Mouse (Mus musculus) CH12.LX (cell line): ENCODE results near the gene Dnajc4. TPM values are rescaled to one million over a fixed set of nuclear protein-coding genes. Genes with fewer than 3 reads are reported as not detected.

ENCODE experiments used
- DNase-seq: peaks from one replicate; pipeline ENCODE4 v3.0.0-alpha.2; 2013; ENCODE audit errors: extremely low read depth
- H3K27ac ChIP-seq: 2 replicates; pipeline ENCODE4 v1.5.1; 2012; ENCODE audit warnings: low read depth, mild to moderate bottlenecking, control low read depth, moderate library complexity; ENCODE audit not compliant: insufficient read depth
- H3K27me3 ChIP-seq: replicated peaks from 2 replicates; pipeline ENCODE3; 2012; ENCODE audit warnings: inconsistent platforms
- H3K36me3 ChIP-seq, 2 experiments: replicated peaks in 1 of 2; 2 replicates each; pipeline versions ENCODE3 to v1.6.1; 2012; ENCODE audit warnings: inconsistent platforms in 1 of 2, low read length in 1 of 2, mild to moderate bottlenecking in 1 of 2, mixed read lengths in 1 of 2, moderate library complexity in 1 of 2; ENCODE audit not compliant: control insufficient read depth in 1 of 2, insufficient read depth in 1 of 2
- H3K4me1 ChIP-seq, 2 experiments: 2 replicates each; pipeline ENCODE4 v1.6.1; 2012; ENCODE audit warnings: inconsistent platforms in 1 of 2, moderate library complexity in 1 of 2; ENCODE audit not compliant: insufficient read depth in 2 of 2, control insufficient read depth in 1 of 2
- H3K4me2 ChIP-seq: 2 replicates; pipeline ENCODE4 v1.6.1; 2012; ENCODE audit warnings: low read depth, mild to moderate bottlenecking, control low read depth; ENCODE audit not compliant: poor library complexity, insufficient read depth, severe bottlenecking
- H3K4me3 ChIP-seq, 3 experiments: fragments of 150-350 bp in 1 of 3; sonication (generic) in 1 of 3; replicated peaks in 1 of 3; 2 replicates each; pipeline versions ENCODE3 to v1.5.1; 2011 to 2012; ENCODE audit warnings: low read depth in 2 of 3, low read length in 2 of 3, mild to moderate bottlenecking in 2 of 3, moderate library complexity in 2 of 3, control low read depth in 1 of 3, improper control_type of control experiment in 1 of 3, inconsistent platforms in 1 of 3, mixed read lengths in 1 of 3; ENCODE audit not compliant: poor library complexity in 1 of 3
- H3K79me2 ChIP-seq: replicated peaks from 2 replicates; pipeline ENCODE4 v1.6.1; 2012; ENCODE audit warnings: mild to moderate bottlenecking, moderate library complexity; ENCODE audit not compliant: control insufficient read depth, poor library complexity, insufficient read depth, severe bottlenecking; ENCODE audit errors: extremely low read depth
- H3K9ac ChIP-seq: 2 replicates; pipeline ENCODE4 v1.6.1; 2012; ENCODE audit warnings: low read depth, mild to moderate bottlenecking, control low read depth, moderate library complexity; ENCODE audit not compliant: insufficient read depth
- H3K9me3 ChIP-seq: replicated peaks from 2 replicates; pipeline ENCODE3; 2012; ENCODE audit warnings: low read length, inconsistent platforms, mixed read lengths
- CHD1 ChIP-seq: IDR thresholded peaks from 2 replicates; pipeline ENCODE4 v1.6.1; 2012; ENCODE audit warnings: low read depth, low read length, improper control_type of control experiment, inconsistent platforms
- CHD2 ChIP-seq: IDR thresholded peaks from 2 replicates; pipeline ENCODE4 v1.6.1; 2011; ENCODE audit warnings: low read length, improper control_type of control experiment
- CTCF ChIP-seq, 2 experiments: IDR thresholded peaks in 1 of 2; conservative IDR thresholded peaks in 1 of 2; 2 replicates each; pipeline ENCODE4 v1.5.1; 2011 to 2012; ENCODE audit warnings: low read depth in 2 of 2, low read length in 2 of 2, improper control_type of control experiment in 1 of 2, inconsistent platforms in 1 of 2, mild to moderate bottlenecking in 1 of 2, moderate library complexity in 1 of 2
- E2F4 ChIP-seq: IDR thresholded peaks from 2 replicates; pipeline ENCODE4 v1.6.1; 2011; ENCODE audit warnings: low read depth, low read length, improper control_type of control experiment; ENCODE audit not compliant: insufficient replicate concordance
- ELF1 ChIP-seq: IDR thresholded peaks from 2 replicates; pipeline ENCODE4 v1.6.1; 2014; ENCODE audit warnings: low read depth, mild to moderate bottlenecking, inconsistent platforms, low read length, improper control_type of control experiment
- GABPA ChIP-seq: IDR thresholded peaks from 2 replicates; pipeline ENCODE4 v1.6.1; 2012; ENCODE audit warnings: low read depth, low read length, improper control_type of control experiment, inconsistent platforms; ENCODE audit not compliant: insufficient replicate concordance
- HCFC1 ChIP-seq: IDR thresholded peaks from 2 replicates; pipeline ENCODE4 v1.6.1; 2012; ENCODE audit warnings: low read depth, mild to moderate bottlenecking, inconsistent platforms, low read length, improper control_type of control experiment
- IRF4 ChIP-seq: IDR thresholded peaks from 2 replicates; pipeline ENCODE4 v1.6.1; 2014; ENCODE audit warnings: low read depth, mild to moderate bottlenecking, inconsistent platforms, low read length, improper control_type of control experiment
- JUN ChIP-seq: IDR thresholded peaks from 2 replicates; pipeline ENCODE4 v1.6.1; 2011; ENCODE audit warnings: low read depth, mild to moderate bottlenecking, low read length, improper control_type of control experiment, moderate library complexity; ENCODE audit not compliant: insufficient read depth
- JUND ChIP-seq: conservative IDR thresholded peaks from 2 replicates; pipeline ENCODE4 v1.6.1; 2011; ENCODE audit warnings: low read depth, low read length, improper control_type of control experiment
- MAFK ChIP-seq: IDR thresholded peaks from 2 replicates; pipeline ENCODE4 v1.6.1; 2011; ENCODE audit warnings: low read length, improper control_type of control experiment; ENCODE audit not compliant: insufficient replicate concordance
- MAX ChIP-seq: IDR thresholded peaks from 2 replicates; pipeline ENCODE4 v1.6.1; 2011; ENCODE audit warnings: low read length, improper control_type of control experiment
- MEF2A ChIP-seq: IDR thresholded peaks from 2 replicates; pipeline ENCODE4 v1.6.1; 2014; ENCODE audit warnings: low read depth, mild to moderate bottlenecking, inconsistent platforms, low read length, improper control_type of control experiment, borderline replicate concordance
- POLR2A ChIP-seq: IDR thresholded peaks from 2 replicates; pipeline ENCODE4 v1.6.1; 2011; ENCODE audit warnings: low read depth, mild to moderate bottlenecking, improper control_type of control experiment, low read length
- POLR2AphosphoS2 ChIP-seq: IDR thresholded peaks from 2 replicates; pipeline ENCODE4 v1.6.1; 2011; ENCODE audit warnings: low read depth, low read length, improper control_type of control experiment
- RAD21 ChIP-seq: IDR thresholded peaks from 2 replicates; pipeline ENCODE4 v1.6.1; 2011; ENCODE audit warnings: low read depth, mild to moderate bottlenecking, low read length, improper control_type of control experiment, moderate library complexity
- RCOR1 ChIP-seq: conservative IDR thresholded peaks from 2 replicates; pipeline ENCODE4 v1.6.1; 2012; ENCODE audit warnings: low read depth, mild to moderate bottlenecking, inconsistent platforms, low read length, improper control_type of control experiment
- SIN3A ChIP-seq: IDR thresholded peaks from 2 replicates; pipeline ENCODE4 v1.6.1; 2012; ENCODE audit warnings: low read length, improper control_type of control experiment, inconsistent platforms
- TBP ChIP-seq: conservative IDR thresholded peaks from 2 replicates; pipeline ENCODE4 v1.6.1; 2011; ENCODE audit warnings: low read depth, low read length, improper control_type of control experiment
- TCF12 ChIP-seq: IDR thresholded peaks from 2 replicates; pipeline ENCODE4 v1.6.1; 2014; ENCODE audit warnings: low read depth, mild to moderate bottlenecking, inconsistent platforms, low read length, improper control_type of control experiment
- UBTF ChIP-seq: IDR thresholded peaks from 2 replicates; pipeline ENCODE4 v1.6.1; 2012; ENCODE audit warnings: low read depth, mild to moderate bottlenecking, inconsistent platforms, low read length, improper control_type of control experiment, moderate library complexity
- USF2 ChIP-seq: conservative IDR thresholded peaks from 2 replicates; pipeline ENCODE4 v1.6.1; 2011; ENCODE audit warnings: low read depth, low read length, improper control_type of control experiment
- ZC3H11A ChIP-seq: IDR thresholded peaks from 2 replicates; pipeline ENCODE4 v1.6.1; 2012; ENCODE audit warnings: low read depth, mild to moderate bottlenecking, inconsistent platforms, low read length, improper control_type of control experiment
- ZKSCAN1 ChIP-seq: IDR thresholded peaks from 2 replicates; pipeline ENCODE4 v1.6.1; 2012; ENCODE audit warnings: low read depth, inconsistent platforms, low read length, improper control_type of control experiment, borderline replicate concordance
- ZMIZ1 ChIP-seq: IDR thresholded peaks from 2 replicates; pipeline ENCODE4 v1.6.1; 2012; ENCODE audit warnings: low read depth, mild to moderate bottlenecking, inconsistent platforms, low read length, improper control_type of control experiment
- ZNF384 ChIP-seq: IDR thresholded peaks from 2 replicates; pipeline ENCODE4 v1.6.1; 2012; ENCODE audit warnings: low read depth, low read length, improper control_type of control experiment, inconsistent platforms
- dilution Hi-C: fragments of 300-500 bp; cut with MboI; formaldehyde crosslinking; loops from 2 replicates; pipeline ENCODE4 v1.14.3; 2020; ENCODE audit warnings: low sequenced_read_pairs; ENCODE audit not compliant: extremely low pct_unique_long_range_greater_than_20kb, extremely low pct_ligation_motif_present
- in situ Hi-C: fragments of 300-500 bp; cut with MboI; formaldehyde crosslinking; loops from 3 replicates; pipeline ENCODE4 v1.14.3; 2019; ENCODE audit warnings: low sequenced_read_pairs, low pct_ligation_motif_present, low pct_unique_long_range_greater_than_20kb, mixed read lengths
- polyA plus RNA-seq: library from polyadenylated mRNA; unstranded; fragments of >175 nt; gene quantifications from 2 replicates; pipeline ENCODE4 v1.2.1, GENCODE M21; 2012; ENCODE audit warnings: low read depth; ENCODE audit not compliant: insufficient read length
- total RNA-seq, 2 experiments: library from RNA; depleted of rRNA; stranded (reverse); fragments of 300-350 nt in 1 of 2; fragments of >200 nt in 1 of 2; gene quantifications; 2 replicates each; pipeline ENCODE4 v1.2.3; 2012 to 2014

Dnajc4 gene
- total and polyA plus RNA-seq, 3 experiments, result 6.2 to 13.9 (median 11.2) TPM

DNA sequence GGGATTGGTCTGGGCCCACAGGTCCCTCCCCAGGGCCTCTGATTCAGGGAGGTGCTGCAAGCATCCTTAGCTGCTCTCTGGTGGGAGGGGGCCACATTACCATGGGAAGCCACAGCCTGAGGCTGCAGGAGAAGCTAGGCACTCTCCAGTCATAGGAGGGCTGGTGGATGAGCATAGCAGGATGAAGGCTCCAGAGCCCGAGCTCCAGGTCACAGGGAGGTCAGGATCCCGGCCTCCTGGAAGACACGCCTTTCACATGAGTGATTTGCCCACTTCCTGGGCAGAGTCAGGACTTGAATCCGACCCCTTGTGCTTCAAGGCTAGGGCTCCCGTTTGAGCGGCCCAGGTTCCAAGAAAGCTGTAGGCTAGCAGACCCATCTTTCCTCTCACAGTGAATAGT, 20.7 kb downstream of the Dnajc4 start:
- Histone ChIP-seq H3K79me2 (peaks cover 13% of the 10 kb centered on the region), H3K27me3 (peaks cover 3% of the 10 kb centered on the region), H3K4me2 (no peak overlapping the region), H3K36me3 (peaks cover 0 to 7% of the 10 kb centered on the region in 2 experiments), H3K4me3 (no peak overlapping the region), H3K9ac (no peak overlapping the region), H3K27ac (no peak overlapping the region), H3K9me3 (no peaks in the 10 kb centered on the region), H3K4me1 (peaks cover 9 to 53% of the 10 kb centered on the region in 2 experiments)
- dilution Hi-C loops, result no loop called here
- DNase-seq, result no peak
- TF ChIP-seq POLR2AphosphoS2 (no peak), ELF1 (no peak), GABPA (no peak), MAX (no peak), RCOR1 (no peak), CTCF (conservative IDR thresholded peaks at IDR 0.05 in 1 of 2, IDR thresholded peaks at IDR 0.05 in 1 of 2; ENCODE audit: low read depth in 2 of 2, low read length in 2 of 2) (no peak), RAD21 (no peak), E2F4 (no peak), TBP (no peak), SIN3A (no peak), ZKSCAN1 (no peak), MAFK (no peak), CHD2 (no peak), JUN (no peak), ZC3H11A (no peak), UBTF (no peak)
- TF ChIP-seq, all 38 proteins: peak for 0
- in situ Hi-C loops, result no loop called here

DNA sequence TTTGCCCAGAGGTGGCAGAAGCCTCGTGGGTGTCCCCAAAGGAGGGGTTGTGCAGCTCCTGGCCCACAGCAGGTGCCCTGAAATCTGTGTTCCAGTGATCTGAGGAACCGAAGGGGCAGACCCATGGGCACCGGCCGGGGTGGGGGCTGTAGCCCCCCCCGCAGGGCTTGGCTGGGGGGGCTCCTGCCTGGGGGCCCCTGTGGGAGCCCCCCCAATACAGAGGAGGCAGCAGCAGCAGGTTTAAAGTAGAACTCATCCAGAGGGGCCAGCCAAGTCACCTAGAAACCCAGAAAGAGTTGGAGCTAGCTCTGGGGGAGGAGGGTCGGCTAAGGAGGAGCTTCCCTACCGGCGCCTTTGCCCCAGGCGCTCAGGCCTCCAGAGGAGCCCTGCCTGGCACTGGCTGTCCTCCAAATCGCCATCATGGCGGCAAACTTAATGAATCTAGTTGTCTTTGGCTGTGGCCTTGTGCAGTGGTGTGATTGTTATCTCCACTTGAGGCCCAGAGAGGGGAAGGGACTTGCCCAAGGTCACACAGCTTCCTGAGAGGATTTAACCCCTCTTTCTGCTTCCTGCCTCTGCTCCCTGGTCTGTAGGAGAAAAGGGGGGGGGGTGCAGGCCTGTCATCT, 21.8 kb downstream of the Dnajc4 start:
- H3K79me2 ChIP-seq, result peaks cover 3% of the 10 kb centered on the region; the same call in 1 of the 2 replicates
- no peaks in the 10 kb centered on the region for H3K9me3 ChIP-seq
- dilution Hi-C loops, result no loop called here
- H3K4me1 ChIP-seq, result peaks cover 9 to 49% of the 10 kb centered on the region in 2 experiments
- in situ Hi-C loops, result no loop called here
- H3K36me3 ChIP-seq, result peaks cover 4 to 13% of the 10 kb centered on the region in 2 experiments
- DNase-seq, result no peak
- H3K27ac ChIP-seq, result no peak overlapping the region
- H3K9ac ChIP-seq, result no peak overlapping the region
- no peak overlapping the region for H3K4me2 ChIP-seq
- TF ChIP-seq ELF1 (no peak), MAX (no peak), CTCF (conservative IDR thresholded peaks at IDR 0.05 in 1 of 2, IDR thresholded peaks at IDR 0.05 in 1 of 2; ENCODE audit: low read depth in 2 of 2, low read length in 2 of 2) (no peak), ZMIZ1 (no peak), USF2 (no peak), CHD2 (no peak), POLR2A (no peak), ZNF384 (no peak), IRF4 (no peak), TBP (no peak), MEF2A (no peak), UBTF (no peak), HCFC1 (no peak), JUND (no peak), TCF12 (no peak), CHD1 (no peak)
- H3K4me3 ChIP-seq, result no peak overlapping the region
- H3K27me3 ChIP-seq, result peaks cover 3% of the 10 kb centered on the region
